Mouse (Mus musculus): ENCODE results near the gene Aicda. TPM values are rescaled to one million over a fixed set of nuclear protein-coding genes. Genes with fewer than 3 reads are reported as not detected.

Gene Aicda
- polyA plus RNA-seq, 1 experiment from 2014 or later = 0.24 TPM

GRCm38 (mm10) chr6:122599054-122599737 lies 45.6 kb downstream of the Aicda start:
- Histone ChIP-seq H3K27me3 (ENCODE audit: control insufficient read depth, insufficient read depth, low read length) (no peaks in the 10 kb centered on the region), H3K9ac (ENCODE audit: low read length) (no peak overlapping the region), H3K27ac (replicated peaks; ENCODE audit: low read depth, low read length) (no peak overlapping the region), H3K9me3 (ENCODE audit: control insufficient read depth, low read length) (no peaks in the 10 kb centered on the region), H3K4me2 (ENCODE audit: low read depth, severe bottlenecking) (no peak overlapping the region), H3K4me3 (ENCODE audit: low read depth, low read length) (no peak overlapping the region), H3K36me3 (ENCODE audit: control insufficient read depth, insufficient read depth, low read length) (no peaks in the 10 kb centered on the region), H3K4me1 (ENCODE audit: control insufficient read depth, insufficient read depth, low read length) (no peaks in the 10 kb centered on the region)
- 91% methylated on average over 9 of the region's 9 CpGs for WGBS
- DNase-seq (ENCODE audit: low spot score) = no peak
- no peak for ATAC-seq (ENCODE audit: insufficient number of reproducible peaks, low FRiP score, low TSS enrichment, low read depth)

- no peak overlapping the region for H3K4me2 ChIP-seq (ENCODE audit: low read depth, severe bottlenecking)
- no peak for DNase-seq (ENCODE audit: low spot score)
- H3K36me3 ChIP-seq (ENCODE audit: control insufficient read depth, insufficient read depth, low read length) = no peaks in the 10 kb centered on the region
- no peaks in the 10 kb centered on the region for H3K27me3 ChIP-seq (ENCODE audit: control insufficient read depth, insufficient read depth, low read length)
- H3K4me3 ChIP-seq (ENCODE audit: low read depth, low read length) = no peak overlapping the region
- no peak for ATAC-seq (ENCODE audit: insufficient number of reproducible peaks, low FRiP score, low TSS enrichment, low read depth)
- 87% methylated on average over 7 of the region's 7 CpGs for WGBS
- H3K9ac ChIP-seq (ENCODE audit: low read length) = no peak overlapping the region
- H3K4me1 ChIP-seq (ENCODE audit: control insufficient read depth, insufficient read depth, low read length) = no peaks in the 10 kb centered on the region
- no peaks in the 10 kb centered on the region for H3K9me3 ChIP-seq (ENCODE audit: control insufficient read depth, low read length)
- H3K27ac ChIP-seq (replicated peaks; ENCODE audit: low read depth, low read length) = no peak overlapping the region
These were observed 46.6 kb downstream of the Aicda start for GRCm38 (mm10) chr6:122600066-122600646.

- H3K27me3 ChIP-seq (ENCODE audit: control insufficient read depth, insufficient read depth, low read length) = no peaks in the 10 kb centered on the region
- no peaks in the 10 kb centered on the region for H3K4me1 ChIP-seq (ENCODE audit: control insufficient read depth, insufficient read depth, low read length)
- no peak overlapping the region for H3K4me2 ChIP-seq (ENCODE audit: low read depth, severe bottlenecking)
- no peak overlapping the region for H3K9ac ChIP-seq (ENCODE audit: low read length)
- DNase-seq (ENCODE audit: low spot score) (no peak), ATAC-seq (ENCODE audit: insufficient number of reproducible peaks, low FRiP score, low TSS enrichment, low read depth) (no peak)
- H3K36me3 ChIP-seq (ENCODE audit: control insufficient read depth, insufficient read depth, low read length) = no peaks in the 10 kb centered on the region
- no peaks in the 10 kb centered on the region for H3K9me3 ChIP-seq (ENCODE audit: control insufficient read depth, low read length)
- H3K4me3 ChIP-seq (ENCODE audit: low read depth, low read length) = no peak overlapping the region
- WGBS = 87% methylated on average over 4 of the region's 4 CpGs
- H3K27ac ChIP-seq (replicated peaks; ENCODE audit: low read depth, low read length) = no peak overlapping the region
These were observed 47.4 kb downstream of the Aicda start for GRCm38 (mm10) chr6:122601031-122601430.

- Histone ChIP-seq H3K27ac (replicated peaks; ENCODE audit: low read depth, low read length) (no peak overlapping the region), H3K4me1 (ENCODE audit: control insufficient read depth, insufficient read depth, low read length) (no peaks in the 10 kb centered on the region), H3K27me3 (ENCODE audit: control insufficient read depth, insufficient read depth, low read length) (no peaks in the 10 kb centered on the region), H3K36me3 (ENCODE audit: control insufficient read depth, insufficient read depth, low read length) (no peaks in the 10 kb centered on the region), H3K9ac (ENCODE audit: low read length) (no peak overlapping the region), H3K4me3 (ENCODE audit: low read depth, low read length) (no peak overlapping the region; the same call in 1 of the 2 replicates), H3K9me3 (ENCODE audit: control insufficient read depth, low read length) (no peaks in the 10 kb centered on the region), H3K4me2 (ENCODE audit: low read depth, severe bottlenecking) (peak overlapping the region; percentile 50; the same call in 1 of the 2 replicates)
- ATAC-seq (ENCODE audit: insufficient number of reproducible peaks, low FRiP score, low TSS enrichment, low read depth) (no peak), DNase-seq (ENCODE audit: low spot score) (no peak)
- 89% methylated on average over 3 of the region's 3 CpGs for WGBS
These were observed 48.0 kb downstream of the Aicda start for GRCm38 (mm10) chr6:122601615-122602014.

- ATAC-seq (ENCODE audit: insufficient number of reproducible peaks, low FRiP score, low TSS enrichment, low read depth) (peak; percentile 61; the same call in 1 of the 2 replicates), DNase-seq (ENCODE audit: low spot score) (peak; percentile 74)
- no peaks in the 10 kb centered on the region for H3K36me3 ChIP-seq (ENCODE audit: control insufficient read depth, insufficient read depth, low read length)
- H3K9me3 ChIP-seq (ENCODE audit: control insufficient read depth, low read length) = no peaks in the 10 kb centered on the region
- H3K4me1 ChIP-seq (ENCODE audit: control insufficient read depth, insufficient read depth, low read length) = no peaks in the 10 kb centered on the region
- 10% methylated on average over 22 of the region's 22 CpGs for WGBS
- peak within 1 kb of the TSS; percentile 50 for H3K4me2 ChIP-seq (ENCODE audit: low read depth, severe bottlenecking)
- H3K27ac ChIP-seq (replicated peaks; ENCODE audit: low read depth, low read length) = no peak within 1 kb of the TSS
- peak within 1 kb of the TSS; percentile 29 for H3K4me3 ChIP-seq (ENCODE audit: low read depth, low read length)
- no peaks in the 10 kb centered on the region for H3K27me3 ChIP-seq (ENCODE audit: control insufficient read depth, insufficient read depth, low read length)
- peak within 1 kb of the TSS; percentile 48 for H3K9ac ChIP-seq (ENCODE audit: low read length)
These were observed 48.8 kb downstream of the Aicda start, which contains the start of gene Apobec1 for GRCm38 (mm10) chr6:122602242-122602991. Apobec1 (minus strand) TSS chr6:122602444.

GRCm38 (mm10) chr6:122602992-122603322 lies 49.4 kb downstream of the Aicda start:
- WGBS = 62% methylated on average over 1 of the region's 1 CpGs
- H3K4me2 ChIP-seq (ENCODE audit: low read depth, severe bottlenecking) = peak overlapping the region; percentile 50; the same call in 1 of the 2 replicates
- DNase-seq (ENCODE audit: low spot score) (no peak), ATAC-seq (ENCODE audit: insufficient number of reproducible peaks, low FRiP score, low TSS enrichment, low read depth) (no peak)
- no peaks in the 10 kb centered on the region for H3K36me3 ChIP-seq (ENCODE audit: control insufficient read depth, insufficient read depth, low read length)
- H3K9me3 ChIP-seq (ENCODE audit: control insufficient read depth, low read length) = no peaks in the 10 kb centered on the region
- no peak overlapping the region; the same call in 1 of the 2 replicates for H3K4me3 ChIP-seq (ENCODE audit: low read depth, low read length)
- no peak overlapping the region for H3K9ac ChIP-seq (ENCODE audit: low read length)
- H3K27ac ChIP-seq (replicated peaks; ENCODE audit: low read depth, low read length) = no peak overlapping the region
- no peaks in the 10 kb centered on the region for H3K4me1 ChIP-seq (ENCODE audit: control insufficient read depth, insufficient read depth, low read length)
- H3K27me3 ChIP-seq (ENCODE audit: control insufficient read depth, insufficient read depth, low read length) = no peaks in the 10 kb centered on the region

GRCm38 (mm10) chr6:122604260-122604659 lies 50.7 kb downstream of the Aicda start:
- Histone ChIP-seq H3K4me1 (ENCODE audit: control insufficient read depth, insufficient read depth, low read length) (no peaks in the 10 kb centered on the region), H3K36me3 (ENCODE audit: control insufficient read depth, insufficient read depth, low read length) (no peaks in the 10 kb centered on the region), H3K4me2 (ENCODE audit: low read depth, severe bottlenecking) (no peak overlapping the region), H3K27me3 (ENCODE audit: control insufficient read depth, insufficient read depth, low read length) (no peaks in the 10 kb centered on the region), H3K9me3 (ENCODE audit: control insufficient read depth, low read length) (no peaks in the 10 kb centered on the region), H3K27ac (replicated peaks; ENCODE audit: low read depth, low read length) (no peak overlapping the region), H3K9ac (ENCODE audit: low read length) (no peak overlapping the region), H3K4me3 (ENCODE audit: low read depth, low read length) (no peak overlapping the region)
- no peak for ATAC-seq (ENCODE audit: insufficient number of reproducible peaks, low FRiP score, low TSS enrichment, low read depth)
- DNase-seq (ENCODE audit: low spot score) = no peak

GRCm38 (mm10) chr6:122605483-122605882 lies 51.9 kb downstream of the Aicda start:
- H3K4me3 ChIP-seq (ENCODE audit: low read depth, low read length) = no peak overlapping the region
- ATAC-seq (ENCODE audit: insufficient number of reproducible peaks, low FRiP score, low TSS enrichment, low read depth) (no peak), DNase-seq (ENCODE audit: low spot score) (no peak)
- H3K27me3 ChIP-seq (ENCODE audit: control insufficient read depth, insufficient read depth, low read length) = no peaks in the 10 kb centered on the region
- H3K36me3 ChIP-seq (ENCODE audit: control insufficient read depth, insufficient read depth, low read length) = no peaks in the 10 kb centered on the region
- H3K9me3 ChIP-seq (ENCODE audit: control insufficient read depth, low read length) = no peaks in the 10 kb centered on the region
- H3K4me2 ChIP-seq (ENCODE audit: low read depth, severe bottlenecking) = no peak overlapping the region
- 90% methylated on average over 8 of the region's 8 CpGs for WGBS
- H3K4me1 ChIP-seq (ENCODE audit: control insufficient read depth, insufficient read depth, low read length) = no peaks in the 10 kb centered on the region
- H3K27ac ChIP-seq (replicated peaks; ENCODE audit: low read depth, low read length) = no peak overlapping the region
- H3K9ac ChIP-seq (ENCODE audit: low read length) = no peak overlapping the region
